Mouse (Mus musculus) spleen, postnatal 4 days (tissue): ENCODE measurements around the gene Samd9l.
"Not testable (repeated sequence)": the region's sequence is repeated elsewhere in the genome, so short reads cannot be mapped to it uniquely, and the experiment has no call there.

Experiments
- DNase-seq, 2 experiments: peaks; one replicate each; pipeline ENCODE4 v3.0.0; 2022; ENCODE audit warnings: low spot score in 2 of 2

Samd9l gene

DNA sequence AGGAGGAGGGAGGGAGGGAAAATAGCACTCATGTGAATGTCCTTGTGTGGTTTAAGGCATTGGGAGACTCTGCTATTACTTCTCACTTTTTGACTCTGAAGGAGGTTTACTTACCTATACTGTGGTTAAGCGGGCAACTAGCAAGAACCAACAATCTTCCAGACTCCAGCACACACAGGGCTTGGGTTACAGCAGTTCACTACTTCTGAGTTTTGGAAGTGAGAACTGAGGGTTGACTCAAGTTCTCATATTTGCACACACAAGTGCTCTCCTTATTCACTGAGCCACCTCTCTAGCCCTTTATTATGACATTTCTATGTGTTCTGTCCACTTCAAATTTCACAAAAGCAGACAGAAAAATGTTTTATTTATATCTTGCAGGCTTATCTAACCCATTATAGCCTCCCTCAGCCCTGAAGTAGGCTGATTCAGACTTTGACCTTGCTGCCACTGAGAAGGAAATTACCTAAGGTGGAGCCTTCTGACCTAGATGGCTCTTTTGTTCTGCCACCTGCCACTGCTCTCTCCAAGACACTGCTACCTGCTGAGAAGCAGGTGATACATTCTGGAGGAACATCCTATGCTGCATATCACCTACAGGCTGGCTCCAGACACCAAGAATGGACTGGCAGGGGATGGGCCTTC is 55.6 kb downstream of the Samd9l start:
- not testable (repeated sequence) for DNase-seq

DNA sequence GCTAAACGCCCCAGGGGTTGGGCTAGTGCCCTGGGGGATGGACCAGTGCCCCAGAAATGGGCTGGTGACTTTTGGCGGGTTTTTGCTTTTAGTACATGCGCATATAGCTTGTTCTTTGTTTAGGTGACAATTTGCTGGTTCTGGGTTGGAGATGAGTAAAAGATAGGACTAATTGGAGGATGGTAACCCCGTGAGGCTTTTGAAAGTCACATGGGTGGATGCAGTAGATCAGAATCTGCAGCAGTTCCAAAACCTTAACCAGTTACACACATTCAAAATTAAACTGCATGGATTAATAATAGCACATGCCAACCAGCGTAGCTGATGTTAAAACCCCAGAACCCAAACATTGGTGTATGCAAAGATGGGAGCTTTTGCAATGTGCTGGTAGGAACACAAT is 57.9 kb downstream of the Samd9l start:
- no peak for DNase-seq

DNA sequence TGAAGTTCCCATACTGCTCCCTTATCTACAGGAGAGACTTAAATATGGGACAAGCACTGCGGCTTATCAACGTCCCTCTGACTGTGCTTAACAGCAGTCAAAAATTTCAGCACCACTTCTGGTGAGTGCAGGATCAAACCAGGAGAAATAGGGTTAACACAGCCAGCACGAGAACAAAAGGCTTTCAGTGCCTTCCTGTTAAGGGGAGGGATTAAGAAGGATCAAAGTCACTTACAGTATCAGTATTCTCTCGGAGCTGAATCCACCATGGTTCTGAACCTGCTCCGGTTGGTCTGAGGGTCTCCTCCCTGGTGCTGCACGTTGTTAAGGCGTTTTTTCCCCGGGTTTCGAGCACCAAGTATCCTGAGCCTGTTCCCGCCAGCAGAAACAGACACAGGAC is 58.4 kb downstream of the Samd9l start:
- DNase-seq = not testable (repeated sequence)

DNA sequence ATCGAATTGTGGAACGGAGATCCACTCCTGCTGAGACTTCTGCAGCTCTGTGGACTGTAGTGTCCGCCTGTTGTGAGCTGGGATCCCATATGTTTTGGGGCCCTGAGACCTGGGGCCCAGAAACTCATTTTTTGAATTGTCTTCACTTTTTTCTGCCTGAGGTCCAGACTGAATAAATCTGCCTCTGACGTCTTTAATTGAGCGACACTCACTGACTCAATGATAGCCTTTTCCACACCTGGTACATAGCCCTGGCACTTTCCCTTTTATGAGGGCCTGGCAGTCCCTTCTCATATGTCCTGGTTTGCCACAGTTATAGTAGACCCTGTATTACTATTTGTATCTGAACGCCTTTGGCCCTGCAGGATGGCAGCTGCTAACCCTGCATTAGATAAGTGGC is 60.2 kb downstream of the Samd9l start:
- DNase-seq = not testable (repeated sequence)
